Mouse (Mus musculus) right cerebral cortex, postnatal 4 days (tissue): Measurements from ENCODE around the gene Syn3.

Source experiments
- DNase-seq: peaks from one replicate; pipeline ENCODE4 v3.0.0-alpha.2; 2022

Syn3 gene

DNA sequence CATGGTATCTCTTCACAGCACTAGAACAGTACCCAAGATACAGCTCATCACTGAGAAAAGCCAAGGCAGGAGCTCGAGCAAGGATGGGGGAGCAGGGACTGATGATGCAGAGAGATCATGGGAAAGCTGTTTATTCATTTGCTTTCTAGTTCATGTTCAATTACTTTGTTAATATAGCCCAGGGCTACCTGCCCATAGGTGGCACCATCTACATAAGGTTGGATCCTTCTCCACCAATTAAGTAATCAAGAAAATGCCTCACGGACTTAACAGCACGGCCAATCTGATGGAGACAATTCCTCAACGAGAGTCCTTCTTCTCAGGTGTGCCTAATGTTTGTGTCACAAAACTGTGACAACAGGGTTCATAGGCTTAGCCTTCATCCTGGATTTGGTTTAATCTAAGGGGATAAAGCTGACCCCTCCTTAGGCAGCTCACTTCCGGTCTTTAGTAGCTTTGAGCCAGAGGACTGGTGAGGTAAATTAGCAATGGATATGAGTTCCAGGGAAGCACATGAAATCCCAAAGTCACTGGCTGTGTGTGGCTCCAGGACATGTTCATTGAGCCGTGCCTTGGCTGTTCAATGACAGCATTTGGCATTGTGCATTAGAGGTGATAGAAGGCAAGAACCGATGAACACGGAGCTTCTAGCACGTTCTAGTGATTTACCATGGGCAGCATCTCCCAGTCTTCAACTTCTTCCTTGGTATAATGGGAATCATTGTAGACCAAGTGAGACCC lies 423.6 kb downstream of the Syn3 start:
- no peak for DNase-seq

DNA sequence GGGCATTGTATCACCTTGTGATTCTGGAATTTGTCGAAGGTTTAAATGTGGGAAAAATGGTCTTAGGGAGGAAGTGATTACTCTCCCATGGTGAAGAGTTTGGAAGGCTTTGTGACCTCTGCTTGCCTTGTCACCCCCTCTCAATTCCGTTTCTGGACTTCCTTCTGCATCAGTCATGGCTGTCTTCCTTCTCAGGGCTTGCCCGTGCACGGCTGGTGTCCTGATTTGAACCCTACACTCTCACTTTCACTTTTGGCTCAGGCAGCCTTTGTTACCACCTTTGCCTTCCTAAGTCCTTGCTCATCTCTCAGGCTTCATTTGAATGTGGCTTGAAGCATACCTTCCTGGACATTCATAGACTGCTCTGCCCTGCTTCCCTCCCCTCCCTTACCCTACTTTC lies 424.6 kb downstream of the Syn3 start:
- DNase-seq, result no peak

DNA sequence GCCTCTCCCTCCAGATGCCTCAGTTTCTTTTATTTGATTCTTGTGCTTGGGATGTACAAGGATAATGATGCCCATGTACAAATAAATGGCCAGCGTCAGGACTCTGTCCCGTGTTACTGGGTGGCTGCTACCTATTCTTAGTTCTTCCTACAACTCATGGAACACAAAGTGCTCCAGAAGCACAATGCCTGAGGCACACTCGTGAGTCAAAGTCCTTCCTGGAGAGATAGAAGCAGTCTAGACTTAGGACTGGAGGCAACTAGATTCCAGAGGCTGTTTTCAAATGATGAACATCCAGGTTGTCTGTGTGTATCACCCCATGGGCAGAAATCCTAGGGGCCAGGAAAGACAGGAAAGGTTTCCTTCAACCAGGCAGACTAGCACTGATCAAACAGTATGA lies 427.9 kb downstream of the Syn3 start:
- no peak for DNase-seq

DNA sequence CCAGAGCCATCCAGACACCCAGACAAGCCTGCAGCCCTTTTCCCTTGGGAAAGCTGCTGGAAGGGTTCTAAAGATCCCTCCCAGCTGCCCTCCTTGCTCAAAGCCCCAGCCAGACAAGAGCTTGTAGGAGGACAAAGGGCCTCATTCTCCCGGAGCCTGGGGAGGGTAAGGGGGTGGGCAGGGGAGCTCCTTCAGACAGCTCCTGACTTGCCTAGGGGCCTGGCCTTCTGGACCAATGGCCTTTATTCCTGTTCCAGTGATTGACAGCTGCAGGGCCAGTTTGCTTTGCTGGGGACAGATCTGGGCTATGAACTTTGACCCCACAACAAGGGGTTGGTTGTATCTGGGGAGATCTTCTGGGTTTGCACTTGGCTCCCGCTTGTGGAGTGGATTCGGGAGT lies 429.4 kb downstream of the Syn3 start:
- no peak for DNase-seq

DNA sequence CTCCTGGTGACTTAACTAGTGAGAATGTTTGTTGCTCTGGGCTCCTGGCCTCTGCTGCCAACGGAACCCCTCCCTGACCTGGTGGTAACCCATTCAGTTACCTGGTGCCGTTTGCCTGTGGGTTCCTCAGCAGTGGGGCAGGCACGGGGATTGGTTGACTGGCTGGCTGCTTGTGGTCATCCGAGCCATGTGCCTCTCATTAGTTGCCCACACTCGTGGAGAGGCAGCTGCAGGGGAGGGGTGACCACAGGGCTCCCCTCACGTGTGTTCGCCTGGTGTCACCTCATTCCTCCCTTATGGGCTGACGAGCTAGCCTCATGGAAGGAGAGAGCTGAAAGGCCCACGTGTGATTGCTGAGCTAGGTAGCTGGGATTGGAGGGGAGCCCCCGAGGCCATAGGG lies 430.8 kb downstream of the Syn3 start:
- DNase-seq, result no peak

DNA sequence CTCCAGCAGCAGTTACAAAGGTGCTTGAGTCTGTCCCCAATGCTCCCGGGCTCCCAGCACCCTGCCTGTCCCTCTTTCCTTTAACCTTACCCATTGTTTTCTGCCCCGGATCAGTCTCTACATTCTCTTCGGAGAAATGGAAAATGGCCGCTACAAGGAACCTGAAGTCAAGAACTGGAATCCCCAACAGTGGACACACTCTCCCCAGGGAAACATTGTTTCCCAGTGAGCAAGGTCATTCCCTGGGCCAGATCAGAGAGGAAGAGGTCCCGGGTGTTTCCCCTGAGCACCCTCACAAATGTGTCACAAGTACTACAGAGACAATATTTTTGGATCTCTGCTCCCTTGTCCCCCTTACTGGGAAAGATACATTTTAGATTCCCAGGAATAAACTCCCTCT lies 432.0 kb downstream of the Syn3 start:
- DNase-seq, result no peak

DNA sequence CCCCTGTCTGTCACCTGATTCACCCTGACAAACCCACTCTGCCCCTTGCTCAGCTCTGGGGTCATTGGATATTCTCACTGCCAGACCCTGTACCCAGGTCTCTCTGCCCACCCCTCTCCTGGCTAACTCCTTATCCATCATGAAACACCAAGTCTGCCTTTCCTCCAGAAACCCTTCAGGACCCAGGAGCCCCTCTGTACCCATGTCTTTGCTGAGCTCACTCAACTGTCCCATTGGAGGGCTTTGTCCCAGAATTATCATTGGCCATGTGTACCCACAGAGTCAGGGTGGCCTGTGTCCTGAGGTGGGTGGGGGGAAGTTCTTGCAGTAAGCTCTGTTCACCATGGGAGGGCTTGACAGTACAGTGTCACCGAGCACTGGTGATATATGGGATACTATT lies 433.0 kb downstream of the Syn3 start:
- no peak for DNase-seq

DNA sequence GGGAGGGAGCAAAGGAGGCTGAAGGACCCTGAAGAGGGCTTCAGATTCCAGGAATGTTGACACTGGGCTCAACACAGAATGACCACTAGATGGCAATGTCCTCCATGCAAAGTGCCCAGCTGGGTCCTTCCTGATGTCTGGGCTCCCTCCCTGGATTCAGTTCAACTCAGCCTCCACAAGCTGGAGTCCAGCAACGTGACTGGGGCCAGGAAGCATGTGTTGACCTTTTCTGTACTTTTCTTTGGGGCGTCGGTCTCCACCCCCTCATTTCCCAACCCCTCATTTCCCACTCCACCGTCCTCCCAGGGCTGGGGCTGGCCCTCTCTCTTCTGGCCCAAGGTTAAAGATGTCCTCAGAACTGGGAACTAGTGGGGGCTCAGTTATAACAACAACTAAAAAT lies 433.8 kb downstream of the Syn3 start:
- DNase-seq, result peak; percentile 53

DNA sequence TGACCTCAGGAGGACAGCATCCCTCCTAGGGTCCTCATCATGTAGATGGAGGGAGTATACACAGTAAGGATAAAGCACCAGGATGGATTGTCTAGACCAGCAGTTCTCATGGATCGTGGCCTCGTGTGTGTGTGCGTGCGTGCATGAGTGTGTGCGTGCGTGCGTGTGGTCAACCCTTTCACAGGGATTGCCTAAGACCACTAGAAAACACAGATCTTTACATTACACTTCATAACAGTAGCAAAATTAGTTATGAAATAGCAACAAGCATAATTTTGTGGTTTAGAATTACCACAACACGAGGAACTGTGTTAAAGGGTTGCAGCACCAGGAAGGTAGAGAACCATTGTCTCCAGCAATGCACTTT lies 435.7 kb downstream of the Syn3 start:
- DNase-seq, result no peak

DNA sequence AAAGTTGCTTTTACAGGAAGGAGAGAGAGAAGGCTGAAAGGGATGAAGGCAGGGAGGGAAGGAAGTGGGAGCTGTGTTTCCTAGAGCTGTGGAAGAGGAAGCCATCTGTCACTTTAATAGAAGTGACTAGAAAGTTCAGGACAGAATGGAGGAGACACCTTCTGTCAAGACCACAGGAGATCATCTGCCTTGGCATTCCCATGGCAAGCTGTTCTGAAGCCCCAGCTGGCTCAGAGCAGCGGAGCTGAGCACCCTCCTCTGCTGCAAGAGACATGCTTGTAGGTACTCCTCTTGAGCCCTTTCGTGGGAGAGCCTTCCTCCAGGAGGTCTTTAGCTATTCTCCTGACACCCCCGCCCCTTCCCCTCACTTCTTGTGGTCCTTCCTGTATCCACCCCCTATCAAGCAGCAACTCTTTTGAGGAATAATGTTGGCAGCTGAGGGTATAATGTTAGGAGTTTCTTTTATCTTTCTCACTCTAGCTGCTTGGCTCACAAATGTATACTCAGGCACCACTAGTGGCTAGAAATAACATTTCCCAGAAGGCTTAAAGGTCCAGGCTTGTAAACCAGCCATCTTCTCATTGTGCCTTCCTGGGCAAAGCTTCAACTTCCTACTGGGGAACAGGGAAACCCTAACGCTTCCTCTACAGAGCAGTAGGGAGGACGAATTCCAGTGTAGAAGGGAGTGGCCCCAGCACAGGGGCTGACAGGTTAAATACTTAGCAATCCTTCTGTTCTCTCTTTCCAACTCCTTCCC lies 436.3 kb downstream of the Syn3 start:
- no peak for DNase-seq

DNA sequence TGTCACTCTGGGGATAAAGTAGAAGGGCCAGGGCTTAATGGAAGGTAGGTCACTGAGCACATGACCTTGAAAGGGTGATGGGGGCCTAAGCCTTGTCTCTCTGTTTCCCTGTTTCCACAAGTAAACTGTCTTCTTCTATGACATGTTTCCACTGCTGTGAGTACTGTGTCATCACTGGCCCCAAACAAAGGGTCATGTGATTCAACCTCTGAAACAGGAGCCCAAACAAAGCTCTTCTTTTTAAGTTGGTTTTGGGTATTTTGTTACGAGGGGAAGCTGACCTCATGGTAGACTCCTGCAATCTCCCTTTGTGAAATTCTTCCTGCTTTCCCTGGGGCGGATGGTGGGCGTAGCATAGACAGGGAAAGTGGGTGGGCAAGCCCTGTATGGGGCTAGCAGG lies 438.4 kb downstream of the Syn3 start:
- no peak for DNase-seq

DNA sequence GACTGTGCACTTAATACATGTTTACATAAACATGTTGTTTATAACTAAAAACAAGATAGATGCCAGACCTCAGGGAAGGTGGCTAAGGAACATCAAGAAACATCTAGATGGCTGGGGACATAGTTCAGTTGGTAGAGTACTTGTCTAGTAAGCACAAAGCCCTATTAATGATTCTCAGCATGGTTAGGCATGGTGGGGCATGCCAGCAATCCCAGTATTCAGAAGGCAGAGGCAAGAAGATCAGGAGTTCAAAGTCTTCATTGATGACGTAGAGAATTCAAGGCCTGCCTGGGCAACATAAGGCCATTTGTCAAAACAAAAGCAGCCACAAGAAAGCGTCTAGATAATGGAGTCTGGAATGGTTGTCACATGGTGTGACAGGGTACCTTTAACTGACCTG lies 441.0 kb downstream of the Syn3 start:
- DNase-seq, result no peak

DNA sequence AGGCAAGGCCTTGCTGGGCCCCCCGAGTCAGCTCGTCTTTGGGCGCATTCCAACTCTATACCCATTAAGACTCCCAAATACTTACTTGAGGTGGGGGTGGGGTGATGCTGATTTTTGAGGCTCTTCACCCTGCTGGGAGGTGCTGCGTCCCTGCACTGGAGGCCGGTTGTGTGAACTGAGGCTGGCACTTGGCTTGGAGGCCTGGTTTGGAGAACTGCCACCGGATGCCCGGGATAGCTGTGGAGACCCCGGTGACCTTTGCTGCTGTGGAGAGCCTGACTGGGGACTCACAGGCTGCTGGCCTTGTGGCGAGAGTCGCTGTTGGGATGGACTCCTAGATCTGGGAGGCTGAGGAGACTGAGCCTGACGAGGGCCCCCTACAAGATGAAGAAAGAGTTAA lies 441.4 kb downstream of the Syn3 start:
- DNase-seq, result no peak

DNA sequence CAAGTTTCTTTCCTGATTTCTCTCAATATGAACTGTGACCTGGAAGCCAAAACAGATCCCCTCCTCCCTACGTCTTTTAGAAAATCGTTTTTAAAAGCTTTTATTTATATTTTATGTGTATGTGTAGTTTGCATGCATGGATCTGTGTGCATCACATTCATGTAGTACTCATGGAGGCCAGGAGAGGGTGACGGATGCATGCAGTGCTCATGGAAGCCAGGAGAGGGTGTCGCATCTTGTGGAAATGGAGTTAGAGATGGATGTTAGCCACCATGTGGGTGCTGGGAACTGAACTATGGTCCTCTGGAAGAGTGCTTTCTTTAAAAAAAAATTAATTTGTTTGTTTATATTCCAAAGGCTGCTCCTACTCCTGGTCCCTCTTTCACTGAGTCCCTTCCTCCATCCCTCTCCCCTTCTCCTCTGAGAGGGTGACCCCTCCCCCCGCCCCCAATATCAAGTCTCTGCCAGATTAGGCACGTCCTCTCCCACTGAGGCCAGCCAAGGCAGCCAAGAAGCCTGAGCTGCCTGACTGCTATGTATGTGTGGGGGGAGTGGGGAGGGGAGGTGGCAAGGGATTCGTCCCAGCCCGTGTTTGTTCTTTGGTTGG lies 442.3 kb downstream of the Syn3 start:
- DNase-seq, result no peak

DNA sequence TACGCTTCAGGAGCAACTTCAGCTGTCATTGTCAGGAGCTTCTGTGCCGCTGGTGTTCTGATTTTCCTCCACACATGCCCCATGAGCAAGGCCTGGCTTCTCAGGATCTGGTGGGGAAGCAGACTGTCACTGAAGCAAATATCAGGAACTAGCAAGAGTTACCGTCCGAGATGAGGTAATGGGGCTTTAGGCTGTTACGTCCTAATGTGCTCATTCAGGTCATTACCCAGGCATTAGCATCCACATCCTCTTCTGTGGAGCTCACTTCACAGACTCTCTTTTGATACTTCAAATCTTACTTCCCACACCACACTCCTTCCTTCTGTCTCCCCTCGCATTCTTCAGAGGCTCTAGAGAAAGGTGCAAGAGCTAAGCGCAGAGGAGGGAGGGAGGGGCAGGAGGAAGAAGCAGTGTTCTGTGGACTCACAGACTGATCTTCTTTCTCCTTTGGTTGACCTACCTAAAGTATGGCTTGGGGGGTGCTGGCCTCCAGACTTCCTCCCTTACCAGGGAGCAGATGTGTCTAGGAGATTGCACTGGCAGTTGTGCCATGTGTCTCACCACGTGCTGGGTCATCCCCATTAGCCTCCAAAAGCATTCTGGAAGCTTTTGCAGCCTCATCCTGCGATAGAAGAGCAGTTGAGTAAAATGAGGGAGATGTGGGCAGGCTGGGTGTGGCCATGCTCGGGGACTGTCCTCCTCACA lies 445.7 kb downstream of the Syn3 start:
- DNase-seq, result no peak

DNA sequence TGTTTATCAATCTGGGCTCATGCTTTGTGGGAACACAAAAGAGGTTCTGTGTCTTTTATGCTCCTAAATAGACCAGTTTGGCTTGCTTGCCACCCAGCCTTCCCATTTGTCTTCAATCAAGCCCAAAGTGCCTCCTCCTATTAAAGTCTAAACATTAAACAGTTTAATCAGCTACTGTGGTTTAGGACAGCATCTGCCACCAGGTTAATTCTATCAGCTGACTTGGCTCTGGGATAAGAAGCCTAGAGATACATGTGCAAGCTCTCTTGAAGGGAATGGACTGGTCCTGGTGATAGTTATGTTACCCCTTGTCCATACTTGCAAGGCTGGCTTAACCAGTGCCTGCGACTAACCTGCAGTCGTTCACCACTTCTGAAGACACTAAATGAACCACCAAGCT lies 448.2 kb downstream of the Syn3 start:
- no peak for DNase-seq

DNA sequence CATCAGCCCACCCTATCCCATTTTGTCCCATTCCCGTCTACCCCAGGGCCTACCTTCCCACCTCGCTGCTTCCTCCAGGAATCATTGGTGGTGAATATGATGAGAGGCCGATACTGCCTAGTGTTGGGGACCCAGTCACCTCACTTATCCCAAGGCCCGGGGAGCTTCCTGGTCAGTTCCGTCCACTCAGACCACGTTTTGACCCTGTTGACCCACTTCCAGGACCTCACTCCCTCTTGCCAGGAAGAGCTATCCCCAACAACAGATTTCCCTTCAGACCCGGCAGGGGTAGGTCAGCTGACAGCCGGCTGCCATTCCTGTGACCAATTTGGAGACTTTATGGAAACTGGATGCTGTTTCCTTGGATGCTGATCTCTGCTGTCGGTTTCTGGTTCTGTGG lies 450.9 kb downstream of the Syn3 start:
- DNase-seq, result no peak

DNA sequence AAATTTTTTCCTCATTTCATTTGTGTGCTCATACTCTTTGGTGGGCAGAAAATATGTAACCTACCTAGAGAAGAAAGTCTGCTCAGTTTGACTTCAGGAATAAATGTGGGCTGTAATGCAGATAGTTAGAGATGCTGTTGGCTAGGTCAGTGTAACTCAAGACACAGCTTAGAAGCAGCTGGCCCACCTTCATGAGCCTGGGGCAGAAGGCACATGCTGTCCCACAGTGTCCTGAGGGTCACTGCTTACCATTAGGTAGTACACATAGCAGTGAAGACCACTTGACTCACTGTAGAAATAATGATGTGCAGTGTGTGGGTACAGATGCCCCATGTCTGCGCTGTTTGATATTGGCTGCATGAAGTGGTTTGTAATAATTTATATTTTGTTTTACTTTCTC lies 452.3 kb downstream of the Syn3 start:
- no peak for DNase-seq

DNA sequence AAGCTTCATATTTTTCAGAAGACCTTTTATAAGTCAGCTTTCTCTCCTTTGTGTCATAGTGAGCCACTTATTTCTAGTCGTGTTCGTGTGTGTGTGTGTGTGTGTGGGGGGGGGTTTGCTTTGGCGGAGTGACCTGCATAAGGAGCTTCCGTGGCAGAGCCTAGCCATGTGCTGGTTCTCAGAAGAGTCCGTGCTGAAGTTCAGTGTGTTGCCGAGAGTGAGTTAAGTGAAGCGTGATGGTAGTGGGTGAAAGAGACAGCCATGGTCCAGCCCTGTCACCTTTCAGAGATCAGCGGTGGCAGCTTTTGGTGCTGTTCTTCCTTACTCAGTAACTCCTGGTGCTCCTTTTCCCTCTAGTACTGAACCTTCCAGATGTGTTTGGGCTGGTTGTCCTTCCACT lies 454.6 kb downstream of the Syn3 start:
- no peak for DNase-seq

DNA sequence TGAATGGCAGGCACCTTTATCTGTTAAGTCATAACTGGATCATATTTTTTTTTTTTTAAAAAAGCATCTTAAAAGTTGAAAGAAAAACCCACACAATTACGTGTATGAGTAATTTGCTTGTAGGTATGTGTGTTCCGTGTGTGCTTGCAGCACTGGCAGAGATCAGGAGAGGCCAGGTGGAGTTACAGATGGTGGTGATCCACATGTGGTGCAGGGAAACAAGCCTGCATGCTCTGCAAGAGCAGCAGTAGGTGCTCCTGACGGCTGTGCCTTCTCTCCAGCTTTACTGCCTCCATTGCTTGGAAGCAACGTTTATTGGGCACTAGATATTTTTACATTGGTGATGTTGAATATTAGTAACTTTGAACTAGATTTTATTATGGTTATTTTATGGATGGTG lies 455.0 kb downstream of the Syn3 start:
- no peak for DNase-seq

DNA sequence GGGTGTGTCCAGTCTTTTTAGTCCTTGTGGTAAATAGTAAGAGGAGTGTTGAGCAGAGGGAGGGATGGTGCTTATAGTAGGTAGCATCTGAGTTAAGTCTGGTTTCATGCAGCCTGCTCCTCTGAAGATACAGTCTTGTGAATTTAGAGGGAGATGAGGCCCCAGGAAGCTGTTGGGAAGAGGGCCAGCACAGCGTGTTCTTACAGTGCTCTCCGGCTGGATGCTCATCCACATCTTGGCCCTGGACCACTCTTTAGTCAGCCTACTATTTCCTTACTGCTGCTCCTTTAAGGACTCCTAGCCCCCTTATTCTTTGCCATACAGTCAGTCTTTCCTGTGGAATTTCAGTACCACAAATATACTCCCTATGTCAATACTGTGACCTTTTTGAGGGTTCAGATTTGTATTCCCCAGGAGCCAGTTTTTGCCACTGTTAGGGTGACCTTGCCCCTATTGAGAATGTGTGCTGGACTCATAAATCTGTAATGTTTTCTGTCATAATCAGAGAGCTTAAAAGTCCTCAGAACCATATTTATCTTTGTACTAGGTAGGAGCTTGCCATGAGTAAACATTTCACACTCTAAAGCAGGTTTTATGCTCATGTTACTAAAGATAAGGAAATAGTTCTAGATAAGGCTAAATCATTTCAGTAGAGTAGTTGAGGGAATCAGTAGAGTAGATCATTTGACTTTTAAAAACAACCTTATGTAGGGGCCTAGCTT lies 464.5 kb downstream of the Syn3 start:
- no peak for DNase-seq

DNA sequence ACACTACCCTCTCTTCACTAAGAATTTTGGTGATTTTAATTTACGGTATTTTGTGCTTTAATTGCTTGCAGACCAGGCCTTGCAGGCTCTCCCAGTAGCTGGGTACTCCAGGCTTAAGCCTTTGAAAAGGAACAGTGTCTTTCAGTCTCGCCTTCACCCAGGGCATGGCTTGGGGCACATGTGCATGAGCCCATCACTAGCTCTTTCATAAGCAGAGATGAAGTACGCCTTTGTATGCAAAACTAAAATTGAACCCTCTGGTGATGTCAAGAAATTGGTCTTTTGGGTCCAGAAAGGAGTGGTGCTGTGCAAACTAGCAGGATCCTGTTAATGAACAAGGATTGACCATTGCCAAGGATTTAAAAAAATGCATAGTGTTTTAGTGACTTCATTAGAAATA lies 466.2 kb downstream of the Syn3 start:
- DNase-seq, result no peak

DNA sequence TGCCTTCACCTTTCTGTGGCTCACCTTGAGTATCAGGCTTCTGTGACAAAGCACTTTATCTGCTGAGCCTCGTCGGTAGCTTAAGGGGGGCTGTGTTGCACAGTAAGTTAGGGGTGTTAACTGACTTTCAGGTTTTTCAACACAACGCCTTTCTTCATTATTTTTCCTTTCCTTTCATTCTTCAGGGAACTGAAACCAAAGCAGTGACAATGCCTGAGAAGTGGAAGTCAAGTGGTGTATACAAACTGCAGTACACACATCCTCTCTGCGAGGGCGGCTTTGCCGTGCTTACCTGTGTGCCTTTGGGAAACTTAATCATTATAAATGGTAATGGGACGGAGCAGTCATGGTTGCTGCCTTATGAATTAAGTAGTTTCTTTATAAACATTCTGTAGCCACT lies 468.0 kb downstream of the Syn3 start:
- no peak for DNase-seq
